Comparison of ENCODE assay signal across 12 mouse cellular contexts in the genomic region with DNA sequence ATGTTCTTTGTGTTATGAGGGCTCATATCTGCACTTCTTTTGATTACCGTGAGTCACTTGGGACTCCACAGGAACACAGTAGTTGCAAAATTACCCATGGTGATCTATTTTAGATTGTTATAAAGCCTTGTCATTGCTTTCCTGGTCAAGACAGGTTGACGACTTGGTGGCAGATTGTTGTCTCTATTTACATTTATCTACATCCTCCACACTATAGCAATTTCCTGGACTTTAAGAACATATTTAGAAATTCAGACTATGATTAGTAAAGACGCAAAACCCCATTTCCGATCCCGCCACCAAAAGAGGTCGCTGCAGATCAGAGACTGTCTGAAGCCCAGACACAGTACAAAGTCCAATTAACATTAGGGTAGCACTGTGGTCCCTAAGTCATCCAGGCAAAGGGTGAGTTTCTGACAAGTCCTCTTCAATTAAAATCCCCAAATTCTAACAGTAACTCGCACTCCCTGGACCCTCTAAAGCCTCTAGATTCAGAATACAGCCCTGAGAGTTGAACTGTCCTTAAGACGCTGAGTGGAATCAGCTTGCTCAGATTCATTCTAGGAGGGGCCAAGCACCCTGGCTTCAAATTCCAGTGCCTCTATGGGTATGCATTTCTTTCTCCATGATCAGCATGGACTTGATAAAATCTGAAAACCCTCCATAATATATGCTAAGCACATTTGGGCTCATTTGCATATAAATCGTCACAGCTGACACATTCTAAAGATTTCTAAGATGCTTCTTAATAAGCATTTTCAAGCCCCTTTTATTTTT.
DNase-seq lines count a peak whose midpoint lies in the region; ATAC-seq and TF ChIP-seq lines count a peak whose summit lies in the region.
"Had no signal": no experiment of that assay in that cellular context is flagged by ENCODE, and none has a peak within 500 bp of the region (broad histone marks: within the 10 kb centered on the region; RNA-seq: fewer than 3 reads in every experiment).

No protein-coding gene starts in this region.

- no peaks in the 10 kb centered on the region for H3K4me1 ChIP-seq in kidney, embryonic 15.5 days
- peaks cover 12% of the 10 kb centered on the region for H3K4me1 ChIP-seq in forebrain, embryonic 12.5 days
- H3K4me1 ChIP-seq in lung, adult 2 months (ENCODE audit: control insufficient read depth, insufficient read depth, low read length): no peaks in the 10 kb centered on the region
- H3K4me1 ChIP-seq in midbrain, embryonic 13.5 days (replicated peaks): peaks cover 15% of the 10 kb centered on the region
- H3K4me1 ChIP-seq in heart, embryonic 10.5 days: no peaks in the 10 kb centered on the region
- H3K4me1 ChIP-seq in heart, embryonic 12.5 days (replicated peaks): no peaks in the 10 kb centered on the region
- H3K4me1 ChIP-seq: limb, embryonic 13.5 days had no signal

- no peaks in the 10 kb centered on the region for H3K27me3 ChIP-seq in kidney, embryonic 15.5 days
- no peaks in the 10 kb centered on the region for H3K27me3 ChIP-seq in forebrain, embryonic 12.5 days
- no peaks in the 10 kb centered on the region; the same call in 1 of the 2 replicates for H3K27me3 ChIP-seq in midbrain, embryonic 13.5 days
- no peaks in the 10 kb centered on the region for H3K27me3 ChIP-seq in heart, embryonic 10.5 days (ENCODE audit: insufficient read depth, poor library complexity, severe bottlenecking)
- H3K27me3 ChIP-seq in heart, embryonic 12.5 days (replicated peaks): no peaks in the 10 kb centered on the region

- no peaks in the 10 kb centered on the region for H3K9me3 ChIP-seq in kidney, embryonic 15.5 days (replicated peaks)
- H3K9me3 ChIP-seq in forebrain, embryonic 12.5 days: no peaks in the 10 kb centered on the region
- H3K9me3 ChIP-seq in midbrain, embryonic 13.5 days: no peaks in the 10 kb centered on the region
- H3K9me3 ChIP-seq in heart, embryonic 10.5 days: no peaks in the 10 kb centered on the region
- no peaks in the 10 kb centered on the region for H3K9me3 ChIP-seq in heart, embryonic 12.5 days (replicated peaks)
- H3K9me3 ChIP-seq: limb, embryonic 13.5 days had no signal

- no peak overlapping the region for H3K4me2 ChIP-seq in kidney, embryonic 15.5 days
- no peak overlapping the region for H3K4me2 ChIP-seq in forebrain, embryonic 12.5 days
- H3K4me2 ChIP-seq in midbrain, embryonic 13.5 days (replicated peaks): no peak overlapping the region
- no peak overlapping the region for H3K4me2 ChIP-seq in heart, embryonic 12.5 days
- H3K4me2 ChIP-seq: limb, embryonic 13.5 days had no signal

- H3K9ac ChIP-seq in kidney, embryonic 15.5 days: no peak overlapping the region
- H3K9ac ChIP-seq in forebrain, embryonic 12.5 days: no peak overlapping the region
- no peak overlapping the region for H3K9ac ChIP-seq in midbrain, embryonic 13.5 days (replicated peaks)
- H3K9ac ChIP-seq in heart, embryonic 12.5 days: no peak overlapping the region
- H3K9ac ChIP-seq: limb, embryonic 13.5 days had no signal

- no peak for ATAC-seq in kidney, embryonic 15.5 days (replicated peaks; ENCODE audit: low FRiP score)
- ATAC-seq in forebrain, embryonic 12.5 days (ENCODE audit: low FRiP score): peak; percentile 85
- peak; percentile 92 for ATAC-seq in midbrain, embryonic 13.5 days
- no peak for ATAC-seq in heart, embryonic 12.5 days (ENCODE audit: insufficient number of reproducible peaks, low FRiP score)
- ATAC-seq: CD4-positive, CD25-positive, alpha-beta regulatory T cell, adult 4 months; inflammation-experienced regulatory T-cells, adult 6 months had no signal

- no peaks in the 10 kb centered on the region for H3K36me3 ChIP-seq in kidney, embryonic 15.5 days
- H3K36me3 ChIP-seq in forebrain, embryonic 12.5 days (replicated peaks): no peaks in the 10 kb centered on the region
- H3K36me3 ChIP-seq in midbrain, embryonic 13.5 days: no peaks in the 10 kb centered on the region
- H3K36me3 ChIP-seq in heart, embryonic 10.5 days: no peaks in the 10 kb centered on the region
- no peaks in the 10 kb centered on the region for H3K36me3 ChIP-seq in heart, embryonic 12.5 days
- H3K36me3 ChIP-seq: limb, embryonic 13.5 days had no signal

- H3K27ac ChIP-seq in kidney, embryonic 15.5 days: no peak overlapping the region
- peak overlapping the region; percentile 77 for H3K27ac ChIP-seq in forebrain, embryonic 12.5 days
- 0 out of 2 replicates have a peak overlapping the region, but pooled peaks have one; percentile 6 for H3K27ac ChIP-seq in midbrain, embryonic 13.5 days
- H3K27ac ChIP-seq in heart, embryonic 10.5 days: no peak overlapping the region
- no peak overlapping the region for H3K27ac ChIP-seq in heart, embryonic 12.5 days (ENCODE audit: poor library complexity, severe bottlenecking)
- H3K27ac ChIP-seq: limb, embryonic 13.5 days had no signal

- TF ChIP-seq POLR2A in lung, adult 2 months (IDR thresholded peaks at IDR 0.05; ENCODE audit: borderline replicate concordance, extremely low read depth, low read depth, low read length): no peak

- peak; percentile 21; the same call in 1 of the 2 replicates for TF ChIP-seq CTCF in lung, adult 2 months (IDR thresholded peaks at IDR 0.05; ENCODE audit: insufficient read depth, low read length)

- 72% methylated on average over 9 of the region's 9 CpGs for WGBS in kidney, embryonic 15.5 days
- 54% methylated on average over 9 of the region's 9 CpGs for WGBS in forebrain, embryonic 12.5 days
- 61% methylated on average over 9 of the region's 9 CpGs for WGBS in lung, adult 2 months
- WGBS in midbrain, embryonic 13.5 days: 60% methylated on average over 9 of the region's 9 CpGs
- WGBS in heart, embryonic 10.5 days: 76% methylated on average over 9 of the region's 9 CpGs
- 73% methylated on average over 9 of the region's 9 CpGs for WGBS in heart, embryonic 12.5 days

- H3K4me3 ChIP-seq in kidney, embryonic 15.5 days (replicated peaks): no peak overlapping the region
- H3K4me3 ChIP-seq in forebrain, embryonic 12.5 days (replicated peaks): no peak overlapping the region
- no peak overlapping the region for H3K4me3 ChIP-seq in lung, adult 2 months (replicated peaks; ENCODE audit: extremely low read depth, low read depth, low read length)
- no peak overlapping the region for H3K4me3 ChIP-seq in midbrain, embryonic 13.5 days (replicated peaks)
- H3K4me3 ChIP-seq in heart, embryonic 10.5 days: no peak overlapping the region
- H3K4me3 ChIP-seq in heart, embryonic 12.5 days: no peak overlapping the region
- H3K4me3 ChIP-seq: limb, embryonic 13.5 days had no signal

- peak; percentile 18 for DNase-seq in kidney, adult 18-20 months
- DNase-seq in lung, adult 2 months: no peak
- no peak for DNase-seq in heart, embryonic 10.5 days (ENCODE audit: low spot score)
- no peak for DNase-seq in cerebellum, postnatal 25 days
- DNase-seq: cerebellum, adult 8-10 months had no signal

Comparison
In these comparisons a context has a peak if more than half of its experiments do, and no peak if none do; other contexts are left out.
1. ATAC-seq: peak in forebrain, embryonic 12.5 days (single experiment) and midbrain, embryonic 13.5 days (single experiment); none in kidney, embryonic 15.5 days (single experiment) and heart, embryonic 12.5 days (single experiment).
2. H3K27ac ChIP-seq: peak in forebrain, embryonic 12.5 days (single experiment) and midbrain, embryonic 13.5 days (single experiment); none in kidney, embryonic 15.5 days (single experiment), heart, embryonic 10.5 days (single experiment) and heart, embryonic 12.5 days (single experiment).